Mouse (Mus musculus) intestine, embryonic 16.5 days (tissue): ENCODE data around the gene Lgmn. TPM values are rescaled to one million over a fixed set of nuclear protein-coding genes. Genes with fewer than 3 reads are reported as not detected.

Source experiments
- ATAC-seq: fragments of 200-750 bp; cut with Nextera tagmentation; 2 replicates; pipeline ENCODE4 v1.8.0; 2017; ENCODE audit warnings: moderate TSS enrichment, moderate library complexity
- H3K27ac ChIP-seq: fragments of 300-500 bp; sonication (generic); 2 replicates; pipeline ENCODE4 v1.5.1; 2014; ENCODE audit warnings: mild to moderate bottlenecking, low read length
- H3K27me3 ChIP-seq: fragments of 300-500 bp; sonication (generic); replicated peaks from 2 replicates; pipeline ENCODE4 v1.6.1; 2014; ENCODE audit warnings: low read length, control low read depth, mixed read lengths; ENCODE audit not compliant: control insufficient read depth, insufficient read depth
- H3K36me3 ChIP-seq: fragments of 300-500 bp; sonication (generic); 2 replicates; pipeline ENCODE4 v1.6.1; 2014; ENCODE audit warnings: low read length, control low read depth; ENCODE audit not compliant: control insufficient read depth, insufficient read depth
- H3K4me1 ChIP-seq: fragments of 300-500 bp; sonication (generic); 2 replicates; pipeline ENCODE4 v1.6.1; 2014; ENCODE audit warnings: low read length, control low read depth, mixed read lengths; ENCODE audit not compliant: control insufficient read depth, insufficient read depth
- H3K4me2 ChIP-seq: fragments of 300-500 bp; sonication (generic); 2 replicates; pipeline ENCODE4 v1.6.1; 2014; ENCODE audit warnings: low read depth, low read length, control low read depth
- H3K4me3 ChIP-seq: fragments of 300-500 bp; sonication (generic); 2 replicates; pipeline ENCODE4 v1.5.1; 2014; ENCODE audit warnings: mild to moderate bottlenecking, low read length
- H3K9ac ChIP-seq: fragments of 300-500 bp; sonication (generic); 2 replicates; pipeline ENCODE4 v1.6.1; 2014; ENCODE audit warnings: low read depth, low read length
- H3K9me3 ChIP-seq: fragments of 300-500 bp; sonication (generic); 2 replicates; pipeline ENCODE4 v1.6.1; 2016; ENCODE audit warnings: low read length, control low read depth; ENCODE audit not compliant: control insufficient read depth
- WGBS: fragments of 180-500 bp; shearing (Covaris S2); extraction: QIAGEN DNeasy Blood & Tissue Kit; methylation state at CpG from one replicate; pipeline ENCODE4 v1.1.7; 2014; 5-methylcytosine and 5-hydroxymethylcytosine counted together
- polyA plus RNA-seq: library from polyadenylated mRNA; unstranded; fragments of >200 nt; fragmentation: Nextera tagmentation; extraction: Ambion mirVana; gene quantifications from 2 replicates; pipeline ENCODE4 v1.2.1, GENCODE M21; 2015

Lgmn gene
- polyA plus RNA-seq, 1 experiment from 2014 or later = 92.4 TPM

DNA sequence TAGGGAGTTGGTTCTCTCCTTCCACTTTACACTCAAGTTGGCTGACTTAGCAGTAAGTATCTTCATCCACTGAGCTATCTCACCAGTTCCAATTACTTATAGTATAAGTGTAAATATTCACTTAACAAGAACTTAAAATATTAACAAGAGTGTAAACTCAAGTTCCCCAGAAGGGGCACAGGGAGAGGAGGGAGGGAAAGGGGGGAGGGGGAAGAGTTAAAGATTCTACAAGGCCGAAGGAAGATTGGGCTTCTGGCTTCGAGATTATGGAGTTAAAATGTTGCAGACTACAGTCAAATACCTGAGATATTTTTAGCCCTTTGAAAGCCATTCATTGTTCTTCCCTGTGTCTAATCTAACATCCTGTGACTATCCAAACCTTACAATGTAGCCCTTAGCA, 15.2 kb downstream of the Lgmn start:
- Histone ChIP-seq H3K4me3 (no peak overlapping the region), H3K9ac (no peak overlapping the region), H3K9me3 (no peaks in the 10 kb centered on the region), H3K36me3 (no peaks in the 10 kb centered on the region), H3K27me3 (no peaks in the 10 kb centered on the region), H3K27ac (no peak overlapping the region), H3K4me2 (no peak overlapping the region), H3K4me1 (0 out of 2 replicates have a peak, but pooled peaks cover 3% of the 10 kb centered on the region)
- no peak for ATAC-seq
- WGBS = 57% methylated on average over 2 of the region's 2 CpGs

DNA sequence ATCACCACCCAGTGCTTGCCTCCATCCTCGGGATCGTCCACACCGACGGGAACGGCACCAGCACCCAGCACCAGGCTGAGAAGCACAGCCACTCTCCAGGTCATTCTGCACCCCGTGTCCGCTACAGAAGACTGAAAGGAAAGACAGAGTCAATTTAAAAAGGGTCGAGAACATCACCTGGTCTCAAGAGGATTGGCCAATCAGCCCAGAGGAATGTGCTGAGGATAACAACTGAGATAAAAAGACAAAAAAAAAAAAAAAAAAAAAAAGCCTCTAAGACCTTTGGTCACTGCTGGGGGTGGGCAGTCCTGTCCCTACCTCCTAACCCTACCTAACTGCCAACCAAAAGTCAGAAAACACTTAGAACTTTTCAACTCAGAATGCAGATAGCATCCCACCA, 16.0 kb downstream of the Lgmn start:
- 96% methylated on average over 8 of the region's 8 CpGs for WGBS
- no peak overlapping the region for H3K4me2 ChIP-seq

GRCm38 (mm10) chr12:102422623-102423320, 16.8 kb downstream of the Lgmn start:
- no peak overlapping the region for H3K4me3 ChIP-seq
- H3K27me3 ChIP-seq = no peaks in the 10 kb centered on the region
- H3K36me3 ChIP-seq = no peaks in the 10 kb centered on the region
- H3K9ac ChIP-seq = no peak overlapping the region
- no peak for ATAC-seq
- H3K4me1 ChIP-seq = 0 out of 2 replicates have a peak, but pooled peaks cover 3% of the 10 kb centered on the region
- H3K4me2 ChIP-seq = no peak overlapping the region
- H3K9me3 ChIP-seq = no peaks in the 10 kb centered on the region
- 80% methylated on average over 11 of the region's 11 CpGs for WGBS
- H3K27ac ChIP-seq = no peak overlapping the region

More for the DNA sequence above, 16.0 kb downstream of the Lgmn start:
- Histone ChIP-seq H3K27ac (no peak overlapping the region), H3K4me1 (0 out of 2 replicates have a peak, but pooled peaks cover 3% of the 10 kb centered on the region), H3K36me3 (no peaks in the 10 kb centered on the region), H3K9ac (no peak overlapping the region), H3K9me3 (no peaks in the 10 kb centered on the region), H3K4me3 (no peak overlapping the region), H3K27me3 (no peaks in the 10 kb centered on the region)
- no peak for ATAC-seq

GRCm38 (mm10) chr12:102422065-102422464, 17.5 kb downstream of the Lgmn start:
- H3K9me3 ChIP-seq = no peaks in the 10 kb centered on the region
- no peak overlapping the region for H3K9ac ChIP-seq
- H3K4me2 ChIP-seq = no peak overlapping the region
- no peaks in the 10 kb centered on the region for H3K27me3 ChIP-seq
- H3K36me3 ChIP-seq = no peaks in the 10 kb centered on the region
- H3K4me3 ChIP-seq = no peak overlapping the region
- H3K27ac ChIP-seq = no peak overlapping the region
- peaks cover 4% of the 10 kb centered on the region; the same call in 1 of the 2 replicates for H3K4me1 ChIP-seq
- ATAC-seq = no peak
- 70% methylated on average over 6 of the region's 6 CpGs for WGBS

DNA sequence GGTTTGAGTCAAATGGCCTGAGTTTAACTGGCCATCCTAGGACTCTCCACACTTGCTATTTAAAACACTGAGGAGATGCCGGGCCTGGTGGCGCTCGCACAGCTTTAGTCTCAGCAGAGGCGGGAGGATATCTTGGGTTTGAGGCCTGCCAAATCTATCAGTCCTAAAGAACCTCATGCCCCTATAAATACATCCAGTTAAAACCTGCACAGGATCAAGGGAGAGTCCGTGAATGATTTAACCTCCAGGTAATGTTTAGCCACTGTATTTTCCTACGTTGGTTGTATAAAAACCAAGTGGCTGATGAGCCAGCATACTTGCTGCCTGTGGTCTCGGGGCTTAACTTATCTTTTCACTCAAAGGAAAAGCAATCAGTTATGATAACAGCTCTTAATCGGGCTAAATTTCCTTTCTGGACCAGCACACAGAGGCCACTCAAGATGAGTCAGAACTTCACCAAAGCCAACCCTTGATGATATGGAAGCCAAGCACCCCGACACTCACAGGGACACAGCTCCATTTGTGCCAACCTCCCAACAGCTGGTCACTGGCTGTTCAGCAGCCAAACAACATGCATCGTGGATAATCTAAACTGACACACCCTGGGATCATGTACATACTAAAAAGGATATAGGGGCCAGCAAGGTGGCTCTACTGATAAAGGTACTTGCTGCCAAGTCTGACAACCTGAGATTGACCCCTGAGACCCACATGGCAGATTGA, 19.3 kb downstream of the Lgmn start:
- Histone ChIP-seq H3K36me3 (no peaks in the 10 kb centered on the region), H3K4me3 (no peak overlapping the region), H3K4me1 (peaks cover 10% of the 10 kb centered on the region; the same call in 1 of the 2 replicates), H3K27ac (no peak overlapping the region), H3K9ac (no peak overlapping the region), H3K27me3 (no peaks in the 10 kb centered on the region), H3K9me3 (no peaks in the 10 kb centered on the region), H3K4me2 (no peak overlapping the region)
- 62% methylated on average over 10 of the region's 10 CpGs for WGBS
- 0 out of 2 replicates have a peak, but pooled peaks have one; percentile 14 for ATAC-seq

- WGBS = 78% methylated on average over 3 of the region's 3 CpGs
- ATAC-seq = no peak
- Histone ChIP-seq H3K27ac (no peak overlapping the region), H3K27me3 (no peaks in the 10 kb centered on the region), H3K36me3 (no peaks in the 10 kb centered on the region), H3K4me2 (no peak overlapping the region), H3K4me3 (no peak overlapping the region), H3K4me1 (peaks cover 10% of the 10 kb centered on the region; the same call in 1 of the 2 replicates), H3K9me3 (no peaks in the 10 kb centered on the region), H3K9ac (no peak overlapping the region)
Measured at GRCm38 (mm10) chr12:102419544-102419943, 20.1 kb downstream of the Lgmn start.

GRCm38 (mm10) chr12:102417701-102418100, 21.9 kb downstream of the Lgmn start:
- WGBS = 82% methylated on average over 6 of the region's 6 CpGs
- ATAC-seq = no peak

GRCm38 (mm10) chr12:102416955-102417510, 22.6 kb downstream of the Lgmn start:
- WGBS = 73% methylated on average over 7 of the region's 7 CpGs
- H3K9ac ChIP-seq = no peak overlapping the region

More at GRCm38 (mm10) chr12:102417701-102418100, 21.9 kb downstream of the Lgmn start:
- Histone ChIP-seq H3K27ac (no peak overlapping the region), H3K4me2 (no peak overlapping the region), H3K36me3 (no peaks in the 10 kb centered on the region), H3K4me1 (peaks cover 10% of the 10 kb centered on the region; the same call in 1 of the 2 replicates), H3K4me3 (no peak overlapping the region), H3K9me3 (no peaks in the 10 kb centered on the region), H3K27me3 (no peaks in the 10 kb centered on the region), H3K9ac (no peak overlapping the region)

GRCm38 (mm10) chr12:102416391-102416837, 23.2 kb downstream of the Lgmn start:
- Histone ChIP-seq H3K27me3 (no peaks in the 10 kb centered on the region), H3K9ac (no peak overlapping the region), H3K4me1 (peaks cover 10% of the 10 kb centered on the region; the same call in 1 of the 2 replicates), H3K4me2 (no peak overlapping the region), H3K9me3 (no peaks in the 10 kb centered on the region), H3K4me3 (no peak overlapping the region), H3K36me3 (no peaks in the 10 kb centered on the region), H3K27ac (no peak overlapping the region)
- peak; percentile 60 for ATAC-seq
- WGBS = 35% methylated on average over 7 of the region's 7 CpGs

More at GRCm38 (mm10) chr12:102416955-102417510, 22.6 kb downstream of the Lgmn start:
- no peak overlapping the region; the same call in 1 of the 2 replicates for H3K27ac ChIP-seq
- H3K36me3 ChIP-seq = no peaks in the 10 kb centered on the region
- H3K27me3 ChIP-seq = no peaks in the 10 kb centered on the region
- peak; percentile 42 for ATAC-seq
- H3K9me3 ChIP-seq = no peaks in the 10 kb centered on the region
- no peak overlapping the region for H3K4me3 ChIP-seq
- H3K4me1 ChIP-seq = peaks cover 10% of the 10 kb centered on the region; the same call in 1 of the 2 replicates
- H3K4me2 ChIP-seq = no peak overlapping the region
